Mouse (Mus musculus) neural tube, embryonic 15.5 days (tissue): ENCODE results near the gene Vasp. TPM values are rescaled to one million over a fixed set of nuclear protein-coding genes. Genes with fewer than 3 reads are reported as not detected.

Experiments
- ATAC-seq: fragments of 200-750 bp; cut with Nextera tagmentation; 2 replicates; pipeline ENCODE4 v1.8.0; 2017; ENCODE audit warnings: mild to moderate bottlenecking, moderate TSS enrichment, moderate library complexity; ENCODE audit not compliant: low FRiP score
- H3K27ac ChIP-seq: fragments of 300-500 bp; sonication (generic); replicated peaks from 2 replicates; pipeline ENCODE4 v1.5.1; 2015; ENCODE audit warnings: mild to moderate bottlenecking, inconsistent platforms
- H3K27me3 ChIP-seq: fragments of 300-500 bp; sonication (generic); replicated peaks from 2 replicates; pipeline ENCODE4 v1.6.1; 2015; ENCODE audit warnings: inconsistent platforms
- H3K36me3 ChIP-seq: fragments of 300-500 bp; sonication (generic); 2 replicates; pipeline ENCODE4 v1.6.1; 2015; ENCODE audit warnings: inconsistent platforms
- H3K4me1 ChIP-seq: fragments of 300-500 bp; sonication (generic); 2 replicates; pipeline ENCODE4 v1.6.1; 2015; ENCODE audit warnings: inconsistent platforms
- H3K4me2 ChIP-seq: fragments of 300-500 bp; sonication (generic); 2 replicates; pipeline ENCODE4 v1.6.1; 2015; ENCODE audit warnings: inconsistent platforms, mild to moderate bottlenecking, moderate library complexity
- H3K4me3 ChIP-seq: fragments of 300-500 bp; sonication (generic); replicated peaks from 2 replicates; pipeline ENCODE4 v1.5.1; 2015; ENCODE audit warnings: mild to moderate bottlenecking, inconsistent platforms
- H3K9ac ChIP-seq: fragments of 300-500 bp; sonication (generic); replicated peaks from 2 replicates; pipeline ENCODE4 v1.6.1; 2015; ENCODE audit warnings: mild to moderate bottlenecking, inconsistent platforms
- H3K9me3 ChIP-seq: fragments of 300-500 bp; sonication (generic); replicated peaks from 2 replicates; pipeline ENCODE4 v1.6.1; 2016; ENCODE audit warnings: inconsistent platforms
- WGBS: fragments of 180-500 bp; shearing (Covaris S2); methylation state at CpG from one replicate; pipeline ENCODE4 v1.1.7; 2015; ENCODE audit warnings: mixed read lengths; 5-methylcytosine and 5-hydroxymethylcytosine counted together
- polyA plus RNA-seq: library from polyadenylated mRNA; unstranded; fragments of >200 nt; fragmentation: Nextera tagmentation; extraction: Ambion mirVana; gene quantifications from 2 replicates; pipeline ENCODE4 v1.2.1, GENCODE M21; 2015

The Vasp gene
- polyA plus RNA-seq: 40.9 and 55.5 TPM in 2 replicates

DNA sequence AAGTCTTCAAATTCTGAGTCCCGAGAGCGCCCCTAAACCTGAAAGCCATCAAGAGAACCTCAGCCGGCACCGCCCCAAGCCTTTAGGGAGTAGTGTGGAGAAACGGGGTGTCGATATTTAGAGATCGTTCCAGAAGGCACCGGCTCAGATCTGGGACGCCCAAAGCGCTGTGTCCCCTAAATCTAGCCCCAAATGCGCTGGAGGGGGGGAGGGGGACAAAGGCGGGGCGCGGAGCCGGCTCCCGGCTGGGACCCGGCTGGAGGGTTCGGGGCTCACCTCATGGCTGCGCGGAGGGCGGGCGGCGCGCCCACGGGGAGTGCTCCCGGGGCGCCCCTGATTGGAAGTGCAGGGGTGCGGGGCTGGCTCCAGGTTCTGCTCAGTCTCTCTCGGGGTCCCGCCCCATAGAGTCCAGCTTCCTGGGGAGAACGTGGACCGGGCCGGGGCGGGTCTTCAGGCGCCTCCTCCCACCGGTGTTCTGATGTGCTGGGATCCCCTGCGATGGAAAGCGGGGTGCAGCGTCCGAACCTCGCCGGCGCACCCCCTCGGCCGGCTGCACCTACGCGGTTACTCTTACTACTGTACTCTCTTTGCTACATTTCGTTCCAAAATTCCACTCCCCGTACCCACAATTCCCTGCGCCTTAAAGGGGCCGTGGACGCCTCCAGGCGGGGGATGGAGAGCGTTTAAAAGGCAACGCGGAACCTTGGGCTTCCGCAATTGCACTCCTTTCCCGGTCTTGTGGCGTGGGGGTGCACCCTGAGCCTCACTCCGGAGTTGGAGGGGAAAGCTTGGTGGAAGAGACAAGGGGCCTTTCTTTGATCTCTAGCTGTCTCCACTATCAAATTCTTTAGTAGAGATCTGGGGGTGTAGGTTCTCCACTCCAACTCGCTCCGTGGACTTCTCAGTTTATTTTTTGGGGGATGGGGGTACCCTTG lies at the start of gene Vasp:
TSS of gene Vasp (minus strand) at position 580 of the 935 bp plus-strand sequence.
- Histone ChIP-seq H3K4me2 (peak within 1 kb of the TSS; percentile 96), H3K9me3 (no peaks in the 10 kb centered on the region)

GRCm38 (mm10) chr7:19320637-19321036 lies 49.0 kb upstream of the Vasp start:
- Histone ChIP-seq H3K4me1 (peaks cover 13% of the 10 kb centered on the region), H3K4me3 (peak overlapping the region; percentile 59; the same call in 1 of the 2 replicates), H3K27me3 (peaks cover 23% of the 10 kb centered on the region), H3K36me3 (no peaks in the 10 kb centered on the region), H3K27ac (no peak overlapping the region), H3K9ac (no peak overlapping the region), H3K4me2 (peak overlapping the region; percentile 85), H3K9me3 (no peaks in the 10 kb centered on the region)
- no peak for ATAC-seq
- 40% methylated on average over 7 of the region's 7 CpGs for WGBS

More for the DNA sequence above, at the start of gene Vasp:
- peak; percentile 81 for ATAC-seq
- under 1% methylated on average over 58 of the region's 62 CpGs for WGBS
- Histone ChIP-seq H3K4me1 (peaks cover 39% of the 10 kb centered on the region), H3K4me3 (peak within 1 kb of the TSS; percentile 96), H3K36me3 (peaks cover 7% of the 10 kb centered on the region; the same call in 1 of the 2 replicates), H3K27ac (peak within 1 kb of the TSS; percentile 89), H3K27me3 (no peaks in the 10 kb centered on the region), H3K9ac (peak within 1 kb of the TSS; percentile 88)

DNA sequence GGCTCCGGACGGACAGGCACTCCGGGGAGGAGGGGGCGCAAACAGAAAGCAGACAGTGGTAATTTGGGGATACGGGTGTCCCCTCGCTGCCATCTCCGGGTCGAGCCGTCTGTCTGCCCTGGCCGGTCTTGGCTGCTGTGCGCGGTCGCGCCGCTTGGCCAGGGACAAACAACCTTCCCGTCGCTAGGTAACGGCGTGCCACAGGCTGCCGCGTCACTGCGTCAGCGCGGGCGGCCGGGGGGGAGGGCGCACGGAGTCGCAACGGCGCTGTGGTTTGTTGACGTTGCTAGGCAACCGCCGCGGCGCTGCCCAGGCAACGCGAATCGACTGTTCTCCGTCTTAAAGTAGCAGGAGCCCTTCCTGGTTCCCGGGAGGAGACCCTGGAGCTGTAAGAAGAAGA lies 48.3 kb upstream of the Vasp start:
- Histone ChIP-seq H3K4me2 (peak overlapping the region; percentile 85), H3K36me3 (no peaks in the 10 kb centered on the region), H3K27ac (peak overlapping the region; percentile 69), H3K4me3 (peak overlapping the region; percentile 59), H3K4me1 (peaks cover 13% of the 10 kb centered on the region), H3K27me3 (peaks cover 23% of the 10 kb centered on the region), H3K9ac (peak overlapping the region; percentile 59), H3K9me3 (no peaks in the 10 kb centered on the region)
- WGBS: under 1% methylated on average over 41 of the region's 41 CpGs
- ATAC-seq: peak; percentile 95

DNA sequence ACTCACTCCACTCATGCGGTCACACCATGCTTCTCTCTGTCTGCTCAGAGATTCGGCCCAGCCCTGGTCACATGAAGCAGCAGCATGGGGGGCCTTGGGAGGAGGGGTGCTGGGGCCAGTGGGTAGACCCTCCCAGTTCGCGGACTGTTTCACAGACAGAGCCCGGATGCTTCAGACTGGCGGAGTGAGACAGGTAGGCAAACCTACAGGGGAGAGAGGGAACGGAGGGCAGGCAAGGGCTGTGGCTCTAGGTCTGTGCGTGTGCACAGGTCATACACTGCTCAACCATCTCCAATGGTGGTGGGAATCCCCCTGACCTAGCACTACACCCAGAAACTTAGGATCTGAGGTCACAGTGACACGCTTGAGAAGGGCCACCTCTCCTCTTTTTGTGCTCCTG lies 47.8 kb upstream of the Vasp start:
- WGBS: 21% methylated on average over 9 of the region's 9 CpGs
- peak overlapping the region; percentile 59 for H3K9ac ChIP-seq
- peak overlapping the region; percentile 85 for H3K4me2 ChIP-seq
- H3K4me1 ChIP-seq: peaks cover 13% of the 10 kb centered on the region
- H3K27ac ChIP-seq: peak overlapping the region; percentile 69
- H3K27me3 ChIP-seq: peaks cover 23% of the 10 kb centered on the region
- H3K4me3 ChIP-seq: peak overlapping the region; percentile 59
- no peaks in the 10 kb centered on the region for H3K9me3 ChIP-seq
- no peaks in the 10 kb centered on the region for H3K36me3 ChIP-seq
- ATAC-seq: peak; percentile 69

DNA sequence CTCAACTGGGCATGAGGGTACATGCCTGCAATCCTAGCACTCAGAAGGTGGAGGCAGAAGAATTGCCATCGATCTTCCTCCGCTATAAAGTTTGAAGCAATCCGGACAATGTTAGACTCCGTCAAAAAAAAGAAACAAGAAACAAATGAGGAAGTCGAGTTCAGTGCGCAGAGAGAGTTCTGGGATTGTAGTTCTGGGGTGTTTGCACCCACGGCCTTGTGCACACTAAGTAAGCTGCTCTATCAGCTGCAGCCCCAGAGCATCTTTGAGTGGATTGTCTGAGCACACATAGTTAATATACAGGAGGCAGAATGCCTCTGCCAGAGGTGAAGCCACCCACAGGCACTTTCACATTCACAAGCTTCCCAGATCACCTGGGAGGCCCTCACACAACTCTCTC lies 47.1 kb upstream of the Vasp start:
- no peaks in the 10 kb centered on the region for H3K36me3 ChIP-seq
- H3K9me3 ChIP-seq: no peaks in the 10 kb centered on the region
- no peak for ATAC-seq
- H3K4me1 ChIP-seq: peaks cover 13% of the 10 kb centered on the region
- no peak overlapping the region for H3K9ac ChIP-seq
- no peak overlapping the region for H3K4me2 ChIP-seq
- no peak overlapping the region for H3K4me3 ChIP-seq
- 85% methylated on average over 7 of the region's 7 CpGs for WGBS
- peaks cover 29% of the 10 kb centered on the region for H3K27me3 ChIP-seq
- no peak overlapping the region for H3K27ac ChIP-seq

DNA sequence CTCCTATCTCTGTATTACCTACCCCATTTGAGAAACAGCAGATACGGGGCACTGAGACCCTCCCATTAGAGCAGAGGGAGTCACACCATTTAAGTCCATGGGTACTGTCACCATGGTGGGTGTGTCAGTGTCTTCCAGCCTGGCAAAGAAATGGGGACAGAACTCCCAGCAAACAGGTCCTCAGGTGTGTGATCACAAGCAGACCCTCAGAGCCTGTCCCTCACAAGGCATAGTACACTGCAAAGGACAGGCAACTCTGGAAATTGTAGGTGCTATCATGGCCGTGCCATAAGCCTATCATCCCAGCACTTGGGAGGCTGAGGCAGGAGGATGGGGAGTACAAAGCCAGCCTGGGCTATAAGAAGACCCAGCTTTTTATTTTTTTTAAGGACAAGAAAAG lies 46.6 kb upstream of the Vasp start:
- H3K27ac ChIP-seq: no peak overlapping the region
- ATAC-seq: no peak
- H3K4me2 ChIP-seq: no peak overlapping the region
- no peak overlapping the region for H3K4me3 ChIP-seq
- H3K4me1 ChIP-seq: peaks cover 13% of the 10 kb centered on the region
- 74% methylated on average over 2 of the region's 2 CpGs for WGBS
- no peaks in the 10 kb centered on the region for H3K36me3 ChIP-seq
- H3K27me3 ChIP-seq: peaks cover 30% of the 10 kb centered on the region
- no peaks in the 10 kb centered on the region for H3K9me3 ChIP-seq
- no peak overlapping the region for H3K9ac ChIP-seq

- 48% methylated on average over 14 of the region's 14 CpGs for WGBS
- no peak overlapping the region for H3K4me3 ChIP-seq
- H3K9me3 ChIP-seq: no peaks in the 10 kb centered on the region
- peaks cover 13% of the 10 kb centered on the region for H3K4me1 ChIP-seq
- ATAC-seq: no peak
- no peak overlapping the region for H3K4me2 ChIP-seq
- H3K27me3 ChIP-seq: peaks cover 36% of the 10 kb centered on the region
- no peaks in the 10 kb centered on the region for H3K36me3 ChIP-seq
- H3K9ac ChIP-seq: no peak overlapping the region
- no peak overlapping the region for H3K27ac ChIP-seq
Observed at GRCm38 (mm10) chr7:19316451-19317161, 45.0 kb upstream of the Vasp start.

- 51% methylated on average over 5 of the region's 5 CpGs for WGBS
- Histone ChIP-seq H3K36me3 (no peaks in the 10 kb centered on the region), H3K9ac (no peak overlapping the region), H3K4me3 (no peak overlapping the region), H3K27ac (no peak overlapping the region), H3K27me3 (peaks cover 39% of the 10 kb centered on the region), H3K4me1 (peaks cover 12% of the 10 kb centered on the region), H3K4me2 (no peak overlapping the region), H3K9me3 (no peaks in the 10 kb centered on the region)
- no peak for ATAC-seq
Observed at GRCm38 (mm10) chr7:19314033-19314432, 42.4 kb upstream of the Vasp start.

DNA sequence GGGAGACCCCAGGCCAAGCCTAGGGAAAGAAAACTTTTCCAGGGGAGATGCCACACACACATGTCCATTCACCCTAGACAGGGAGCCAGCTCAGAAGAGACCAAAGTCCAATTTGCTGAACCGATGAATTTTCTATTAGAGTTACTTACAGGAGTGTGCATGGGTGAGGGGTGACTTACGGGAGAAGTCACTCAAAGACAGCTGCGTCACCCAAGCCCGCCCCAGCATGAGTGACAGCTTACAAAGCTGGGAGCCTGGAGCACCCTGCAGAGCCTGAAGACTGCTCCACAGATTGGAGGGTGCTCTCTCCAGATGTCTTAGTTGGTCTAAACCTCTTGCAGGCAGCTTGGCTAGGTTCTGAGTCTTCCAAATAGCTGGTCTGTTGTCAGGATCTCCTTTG lies 40.4 kb upstream of the Vasp start:
- H3K36me3 ChIP-seq: no peaks in the 10 kb centered on the region
- no peak overlapping the region for H3K4me3 ChIP-seq
- no peak overlapping the region for H3K27ac ChIP-seq
- WGBS: 35% methylated on average over 4 of the region's 4 CpGs
- H3K4me1 ChIP-seq: peaks cover 25% of the 10 kb centered on the region
- no peak for ATAC-seq
- H3K9me3 ChIP-seq: no peaks in the 10 kb centered on the region
- H3K9ac ChIP-seq: no peak overlapping the region
- peaks cover 29% of the 10 kb centered on the region for H3K27me3 ChIP-seq
- H3K4me2 ChIP-seq: no peak overlapping the region

GRCm38 (mm10) chr7:19309884-19310641 lies 38.4 kb upstream of the Vasp start, which contains the start of gene Fosb:
Gene Fosb (minus strand): TSS chr7:19310051.
- Histone ChIP-seq H3K4me1 (peaks cover 28% of the 10 kb centered on the region), H3K9me3 (no peaks in the 10 kb centered on the region), H3K4me3 (peak within 1 kb of the TSS; percentile 48), H3K9ac (peak within 1 kb of the TSS; percentile 62), H3K36me3 (no peaks in the 10 kb centered on the region), H3K27me3 (peaks cover 48% of the 10 kb centered on the region), H3K27ac (0 out of 2 replicates have a peak within 1 kb of the TSS, but pooled peaks have one; percentile 48), H3K4me2 (peak within 1 kb of the TSS; percentile 95)
- peak; percentile 86 for ATAC-seq
- WGBS: under 1% methylated on average over 49 of the region's 49 CpGs

DNA sequence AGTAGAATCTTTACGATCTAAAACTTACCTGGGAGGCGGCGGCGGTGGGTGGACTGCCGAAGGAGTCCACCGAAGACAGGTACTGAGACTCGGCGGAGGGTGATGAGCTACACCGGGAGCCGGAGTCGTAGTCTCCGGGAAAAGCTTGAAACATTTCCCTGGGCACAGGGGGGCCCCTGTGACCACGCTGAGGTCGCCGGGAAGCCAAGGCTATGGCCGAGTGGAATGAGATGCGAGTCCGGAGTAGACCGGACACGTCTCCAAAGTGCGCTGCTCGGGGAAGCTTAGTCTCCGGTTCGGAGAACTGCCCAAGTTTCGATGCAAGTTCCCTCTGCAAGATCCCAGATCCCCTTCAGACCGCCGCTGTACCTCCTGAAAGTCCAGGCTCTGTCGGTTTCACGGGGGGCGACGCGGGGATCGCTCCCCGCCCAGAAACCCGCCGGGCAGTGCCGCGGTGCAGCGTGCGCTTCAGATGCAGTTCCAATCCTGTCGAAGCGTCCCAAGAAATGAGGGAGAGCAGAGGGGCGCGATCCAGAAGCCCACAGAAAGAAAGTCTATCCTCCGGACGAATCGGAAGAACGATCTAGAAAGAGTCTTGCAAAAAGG lies 37.8 kb upstream of the Vasp start:
- peaks cover 54% of the 10 kb centered on the region for H3K27me3 ChIP-seq
- H3K9me3 ChIP-seq: no peaks in the 10 kb centered on the region
- no peaks in the 10 kb centered on the region for H3K36me3 ChIP-seq
- H3K4me3 ChIP-seq: peak overlapping the region; percentile 48
- ATAC-seq: no peak
- WGBS: 1% methylated on average over 48 of the region's 48 CpGs
- no peak overlapping the region for H3K27ac ChIP-seq
- H3K4me1 ChIP-seq: peaks cover 35% of the 10 kb centered on the region
- peak overlapping the region; percentile 51 for H3K9ac ChIP-seq
- peak overlapping the region; percentile 95 for H3K4me2 ChIP-seq
